Mouse (Mus musculus) G1E (cell line): Measurements from ENCODE around the gene Sptbn4.

ENCODE experiments used
- CTCF ChIP-seq: IDR thresholded peaks from 2 replicates; pipeline ENCODE4 v1.5.1; 2012; ENCODE audit warnings: low read depth, low read length, inconsistent platforms, mixed read lengths
- GATA1 ChIP-seq: IDR thresholded peaks from 2 replicates; pipeline ENCODE4 v1.6.1; 2012; ENCODE audit warnings: borderline replicate concordance, low read length, inconsistent platforms, mixed read lengths
- TAL1 ChIP-seq: conservative IDR thresholded peaks from 2 replicates; pipeline ENCODE4 v1.6.1; 2012; ENCODE audit warnings: low read depth, low read length, inconsistent platforms, mixed read lengths

DNA sequence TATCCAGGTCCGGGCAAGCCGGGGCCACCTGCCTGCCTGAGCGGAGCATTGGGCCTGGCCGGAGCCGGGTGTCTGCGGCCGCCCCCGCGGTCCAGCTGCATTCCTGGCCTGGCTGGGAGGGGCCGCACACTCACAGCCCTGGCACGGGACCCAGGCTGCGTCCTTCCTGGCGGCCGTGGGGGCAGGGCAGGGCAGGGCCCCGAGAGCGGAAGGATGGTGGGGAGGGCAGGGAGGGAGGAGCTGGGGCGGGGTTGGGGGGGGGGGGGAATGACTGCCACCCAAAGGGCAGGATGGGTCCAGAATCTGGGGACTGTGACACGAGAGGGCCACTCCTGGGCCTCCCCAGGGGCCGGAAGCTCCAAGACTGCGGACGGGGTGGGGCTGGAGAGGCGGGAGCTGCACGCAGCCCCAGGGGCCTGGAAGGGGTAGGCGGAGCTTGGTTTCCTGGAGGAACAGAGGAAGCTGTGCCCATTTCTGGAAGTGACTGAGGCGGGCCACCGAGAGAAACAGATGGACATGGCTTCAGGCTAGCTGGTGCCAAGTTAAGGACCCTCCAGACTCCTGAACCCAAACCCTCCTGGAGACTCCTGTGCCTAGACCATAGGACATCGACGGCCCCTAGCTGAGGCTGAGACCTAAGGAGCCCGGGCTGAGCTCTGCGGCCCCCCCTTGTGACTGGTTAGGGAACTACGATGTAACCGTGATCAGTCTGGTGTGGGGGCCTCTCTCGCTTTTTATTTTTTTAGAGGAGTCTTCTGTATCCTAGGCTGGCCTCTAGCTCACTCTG lies 43.2 kb upstream of the Sptbn4 start:
- peak; percentile 63; the same call in 1 of the 2 replicates for TF ChIP-seq CTCF
- no peak for TF ChIP-seq GATA1
- no peak for TF ChIP-seq TAL1
